Mouse (Mus musculus) heart, adult 2 months (tissue): ENCODE results near the gene Gimap3.

ENCODE experiments used
- CTCF ChIP-seq: fragments of 200-600 bp; IDR thresholded peaks from 2 replicates; pipeline ENCODE4 v1.8.1; 2022; ENCODE audit warnings: antibody characterized with exemption, mild to moderate bottlenecking, moderate library complexity
- EP300 ChIP-seq: fragments of 200-500 bp; IDR thresholded peaks from 2 replicates; pipeline ENCODE4 v1.6.1; 2011; ENCODE audit warnings: low read depth, low read length, control low read depth; ENCODE audit not compliant: insufficient read depth
- POLR2A ChIP-seq: fragments of 200-500 bp; IDR thresholded peaks from 2 replicates; pipeline ENCODE4 v1.6.1; 2011; ENCODE audit warnings: mild to moderate bottlenecking, low read depth, low read length, control low read depth; ENCODE audit not compliant: insufficient read depth

DNA sequence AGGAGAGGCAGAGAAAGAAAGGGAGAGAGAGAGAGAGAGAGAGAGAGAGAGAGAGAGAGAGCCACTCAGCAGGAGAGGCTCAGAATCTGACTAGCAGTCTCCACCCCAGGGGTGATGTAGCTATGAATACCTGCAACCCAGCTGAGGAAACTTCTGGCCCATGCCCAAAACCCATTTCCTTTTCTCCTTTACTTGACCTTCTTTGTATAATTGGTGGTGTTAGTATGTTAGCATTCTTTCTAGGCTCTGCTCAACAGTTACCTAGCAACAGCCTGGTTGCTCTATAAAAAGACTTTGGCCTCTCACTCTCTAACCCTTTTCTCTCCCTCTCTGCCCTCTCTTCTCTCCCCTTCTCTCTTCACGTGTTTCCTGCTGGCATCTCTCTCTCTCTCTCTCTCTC is 45.2 kb downstream of the Gimap3 start:
- TF ChIP-seq CTCF (no peak), EP300 (no peak), POLR2A (no peak)
